Mouse (Mus musculus): Measurements from ENCODE around the gene Oas1e. TPM values are rescaled to one million over a fixed set of nuclear protein-coding genes. Genes with fewer than 3 reads are reported as not detected.

Gene Oas1e
- total RNA-seq, 2 experiments from 2014 or later: not detected

DNA sequence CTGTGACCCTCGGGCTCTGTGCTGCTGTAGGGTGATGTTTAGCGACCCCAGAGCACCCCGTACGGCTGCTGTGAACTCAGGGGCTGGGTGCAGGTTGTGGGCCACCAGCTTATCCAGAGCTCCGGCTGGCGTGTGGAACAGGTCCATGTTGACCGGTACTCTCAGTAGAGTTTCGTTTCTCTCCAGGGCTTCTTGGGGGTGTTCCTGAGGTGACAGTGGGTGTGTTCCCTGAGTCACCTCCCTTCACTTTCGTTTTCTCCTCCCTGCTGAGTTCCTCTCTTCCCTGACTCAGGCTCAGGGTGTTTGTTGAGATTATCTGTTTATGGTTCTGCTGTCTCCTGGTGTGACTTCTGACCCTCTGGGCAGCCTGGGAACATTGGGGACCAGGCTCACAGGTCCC is 17.9 kb downstream of the Oas1e start, which contains the start of gene Oas3:
Gene Oas3 (minus strand): TSS at position 184 of the 400 bp plus-strand sequence.
- DNase-seq: no peak
- intact Hi-C loops (cut with DNase I): no loop called here

GRCm38 (mm10) chr5:120776801-120777200 is 18.5 kb downstream of the Oas1e start:
- intact Hi-C loops (cut with DNase I): no loop called here

GRCm38 (mm10) chr5:120775287-120775985 is 19.9 kb downstream of the Oas1e start:
- intact Hi-C loops (cut with DNase I): no loop called here
- DNase-seq: no peak

More at GRCm38 (mm10) chr5:120776801-120777200, 18.5 kb downstream of the Oas1e start:
- no peak for DNase-seq

- DNase-seq: no peak
- intact Hi-C loops (cut with DNase I): no loop called here
Measured at GRCm38 (mm10) chr5:120769396-120769795, 25.9 kb downstream of the Oas1e start.

DNA sequence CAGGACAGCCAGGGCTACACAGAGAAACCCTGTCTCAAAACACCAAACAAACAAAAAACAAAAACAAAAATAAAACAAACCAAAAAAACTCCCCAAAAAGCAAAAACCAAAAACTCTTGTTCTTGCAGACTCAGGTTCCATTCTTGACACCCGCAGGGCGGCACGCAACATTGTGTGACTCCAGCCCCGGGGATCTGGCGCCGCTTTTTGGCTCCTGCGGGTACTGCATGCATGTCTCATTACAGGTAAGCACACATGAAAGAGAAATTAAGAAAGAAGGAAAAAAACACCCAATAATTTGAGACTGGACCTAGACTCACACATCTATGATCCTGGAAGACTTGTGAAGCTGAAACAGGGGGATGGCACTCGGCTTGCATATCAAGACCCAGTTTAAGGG is 30.3 kb downstream of the Oas1e start:
- DNase-seq: no peak
- intact Hi-C loops (cut with DNase I): no loop called here

DNA sequence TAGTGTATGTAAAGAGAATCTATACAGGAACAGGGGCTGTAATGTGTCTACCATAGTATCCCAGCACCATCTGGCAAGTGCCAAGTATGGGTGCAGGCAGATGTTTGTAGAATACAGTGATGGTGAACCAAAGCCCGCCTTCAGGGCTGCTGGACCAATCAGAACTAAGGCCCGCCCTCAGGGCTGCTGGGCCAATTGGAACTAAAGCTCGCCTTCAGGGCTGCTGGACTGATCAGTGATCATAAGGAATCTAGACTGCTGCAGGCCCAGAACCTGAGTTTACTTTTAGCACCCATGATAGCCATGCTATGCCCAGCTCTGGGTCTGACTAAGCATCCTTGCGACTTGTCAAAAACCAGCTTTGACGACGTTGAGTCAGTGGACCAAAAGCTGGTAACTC is 33.4 kb downstream of the Oas1e start:
- DNase-seq: peak in 1 of 2 experiments; percentile 21
- intact Hi-C loops (cut with DNase I): no loop called here

GRCm38 (mm10) chr5:120754215-120754614 is 41.1 kb downstream of the Oas1e start:
- DNase-seq: no peak
- intact Hi-C loops (cut with DNase I): no loop called here

- no peak for DNase-seq
- intact Hi-C loops (cut with DNase I): no loop called here
Measured at GRCm38 (mm10) chr5:120752786-120753185, 42.5 kb downstream of the Oas1e start.

DNA sequence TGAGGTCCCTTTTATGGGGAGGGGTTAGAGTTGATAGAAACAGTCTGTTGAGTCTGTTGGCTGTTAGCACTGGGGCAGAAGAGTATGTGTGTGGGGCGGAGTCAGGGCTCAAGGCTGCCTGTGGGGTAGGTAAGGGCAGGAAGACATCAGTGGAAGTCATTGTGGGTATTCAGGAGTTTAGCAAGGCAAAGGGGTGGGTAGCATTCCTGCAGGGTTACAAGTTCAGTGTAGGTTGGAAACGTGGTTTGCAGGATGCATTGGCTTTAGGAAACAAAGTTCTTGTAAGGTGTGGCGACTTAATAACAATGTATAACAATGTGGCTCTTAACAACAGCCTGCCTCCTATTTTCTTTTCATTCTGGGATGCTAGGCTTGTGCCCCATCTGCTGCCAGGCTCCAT is 44.1 kb downstream of the Oas1e start:
- intact Hi-C loops (cut with DNase I): no loop called here
- DNase-seq: no peak

- DNase-seq: no peak
Measured at GRCm38 (mm10) chr5:120749688-120750087, 45.6 kb downstream of the Oas1e start, which contains the start of gene Oas2. Gene Oas2 (minus strand): TSS chr5:120749853.

GRCm38 (mm10) chr5:120746451-120746850 is 48.9 kb downstream of the Oas1e start:
- intact Hi-C loops (cut with DNase I): loop anchor here (2.0 to 10.0 kb wide), 3 partner anchors 68 to 242 kb away; partner anchors contain the start of gene Plbd2
- DNase-seq: peak; percentile 42 to 72

More at GRCm38 (mm10) chr5:120749688-120750087, 45.6 kb downstream of the Oas1e start, which contains the start of gene Oas2:
- intact Hi-C loops (cut with DNase I): loop anchor here (10.0 kb wide), 1 partner anchor 245 kb away; the partner anchor contains the start of gene Plbd2

- intact Hi-C loops (cut with DNase I): loop anchor here (10.0 kb wide), 1 partner anchor 237 kb away; the partner anchor contains the start of gene Plbd2
- peak in 1 of 2 experiments; percentile 51 for DNase-seq
Measured at GRCm38 (mm10) chr5:120742125-120742524, 53.2 kb downstream of the Oas1e start.

Other genes with a start within 250 kb of the Oas1e start
- 10 to 100 TPM; 34.1 to 39.0 TPM for gene Tpcn1, start 206.9 kb downstream of the Oas1e start, total RNA-seq (2021)
- under 1 TPM in 1 of 2 experiments, not detected in 1; 0.15 TPM for gene Iqcd, start 206.5 kb downstream of the Oas1e start, total RNA-seq (2021)
- gene Rita1, start 182.9 kb downstream of the Oas1e start, total RNA-seq (2021): 10 to 100 TPM; 15.1 to 18.3 TPM
- gene Ddx54, start 182.8 kb downstream of the Oas1e start, total RNA-seq (2021): 10 to 100 TPM; 20.4 to 22.5 TPM
- not detected for gene Cfap73, start 161.3 kb downstream of the Oas1e start, total RNA-seq (2021)
- under 1 TPM in 1 of 2 experiments, not detected in 1; 0.59 TPM for gene Rasal1, start 146.7 kb downstream of the Oas1e start, total RNA-seq (2021)
- 1 to 10 TPM; 1.3 to 3.1 TPM for gene Dtx1, start 83.6 kb downstream of the Oas1e start, total RNA-seq (2021)
- gene Oas2, start 45.7 kb downstream of the Oas1e start, total RNA-seq (2021): under 1 TPM; 0.26 to 0.37 TPM
- under 1 TPM in 1 of 2 experiments, not detected in 1; 0.20 TPM for gene Oas3, start 17.9 kb downstream of the Oas1e start, total RNA-seq (2021)
- under 1 TPM; 0.31 to 0.34 TPM for gene Oas1c, start 17.0 kb upstream of the Oas1e start, total RNA-seq (2021)
- gene Oas1f, start 51.8 kb upstream of the Oas1e start, total RNA-seq (2021): not detected
- gene Oas1h, start 65.9 kb upstream of the Oas1e start, total RNA-seq (2021): not detected
- gene Oas1g, start 92.1 kb upstream of the Oas1e start, total RNA-seq (2021): not detected
- under 1 TPM; 0.19 to 0.34 TPM for gene Oas1a, start 112.0 kb upstream of the Oas1e start, total RNA-seq (2021)
- gene Oas1d, start 119.0 kb upstream of the Oas1e start, total RNA-seq (2021): not detected
- gene Rph3a, start 214.6 kb upstream of the Oas1e start, total RNA-seq (2021): not detected

Measured in heart, postnatal 14 days (tissue).